Mouse (Mus musculus) A20 (cell line): Measurements from ENCODE around the gene Med22.

Source experiments
- DNase-seq: peaks from one replicate; pipeline ENCODE4 v3.0.0-alpha.2; 2011; ENCODE audit warnings: low read depth, low spot score

The Med22 gene

DNA sequence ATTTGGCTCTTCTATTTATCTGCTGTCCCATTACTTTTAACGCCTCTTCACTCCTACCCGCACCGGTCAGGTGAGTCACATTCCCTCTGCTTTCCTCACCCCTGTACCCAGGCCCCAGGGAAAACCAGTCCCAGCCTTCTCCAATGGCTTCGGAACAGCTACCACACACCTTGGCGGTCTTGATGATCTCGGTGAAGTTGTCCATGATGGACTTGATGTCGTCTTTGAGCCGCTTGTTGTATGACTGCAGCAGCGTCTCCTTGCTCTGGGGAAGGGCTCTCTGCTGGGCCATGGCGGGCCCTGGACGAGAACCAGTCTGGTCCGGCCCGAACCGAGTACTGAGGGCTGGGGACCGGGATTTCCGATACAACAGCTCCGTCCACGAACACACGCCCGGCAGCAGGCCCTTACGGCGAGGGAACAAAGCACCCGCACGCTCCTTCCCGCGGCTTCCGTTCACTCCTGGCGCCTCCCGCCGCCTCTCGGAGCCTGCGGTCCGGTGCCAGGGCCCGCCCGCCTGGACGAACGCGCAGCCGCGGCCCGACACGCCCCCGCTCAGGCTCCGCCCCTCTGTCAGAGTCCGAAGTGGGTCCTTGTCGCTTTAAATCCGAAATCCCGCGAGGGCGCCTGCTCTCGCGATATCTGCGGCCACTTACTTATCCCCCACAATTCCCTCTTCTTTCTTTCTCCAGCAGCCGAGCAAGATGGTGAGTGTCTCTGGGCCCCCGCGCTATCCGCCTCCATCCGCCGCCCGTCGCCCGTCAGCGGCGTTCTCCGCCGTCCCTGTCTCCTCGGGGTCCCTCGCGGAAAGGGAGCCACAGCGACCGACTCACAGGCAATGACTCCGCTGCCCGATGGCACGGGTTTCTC is at the start of gene Med22, which contains the start of gene Rpl7a:
Gene Med22 (minus strand): TSS at position 554 of the 870 bp plus-strand sequence.
Gene Rpl7a (plus strand): TSS at position 641 of the 870 bp plus-strand sequence.
- peak; percentile 99 for DNase-seq

DNA sequence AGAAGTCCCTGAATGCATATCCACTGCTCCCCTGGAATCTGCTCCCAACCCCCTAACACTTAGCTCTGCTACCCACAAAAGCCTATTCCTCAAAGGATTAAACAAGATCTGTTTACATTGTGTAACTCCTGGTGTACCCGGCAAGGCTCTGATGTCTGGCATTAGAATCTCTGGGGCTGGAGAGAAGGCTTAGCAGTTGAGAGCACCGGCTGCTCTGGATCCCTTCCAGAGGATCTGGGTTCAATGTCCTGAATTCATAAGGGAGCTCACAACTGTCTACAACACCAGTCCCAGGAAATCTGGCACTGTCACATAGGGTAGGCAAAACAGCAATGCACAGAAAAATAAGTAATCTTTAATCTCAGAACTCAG is 47.0 kb upstream of the Med22 start:
- DNase-seq, result no peak

GRCm38 (mm10) chr2:26956811-26957487 is 46.5 kb upstream of the Med22 start:
- no peak for DNase-seq

- DNase-seq, result no peak
These were observed 44.4 kb upstream of the Med22 start for GRCm38 (mm10) chr2:26954735-26955395.

DNA sequence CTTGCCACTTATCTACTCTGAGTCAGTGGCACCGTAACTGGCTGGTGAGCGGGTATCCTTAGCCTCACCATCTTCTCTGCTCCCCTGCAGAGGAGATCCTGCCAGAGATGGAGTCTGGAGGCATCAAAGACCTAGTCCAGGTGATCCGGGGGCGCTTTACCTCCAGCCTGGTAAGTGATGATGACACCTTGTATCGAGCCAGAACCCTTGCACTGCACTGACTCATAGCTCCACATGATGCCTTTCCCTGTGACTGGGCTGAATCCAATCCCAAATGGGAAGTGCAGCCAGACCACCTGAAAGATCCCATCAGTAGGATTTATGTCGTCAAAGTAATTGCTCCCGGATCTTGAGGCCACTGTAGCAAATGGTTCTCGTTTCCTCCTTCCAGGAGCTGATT is 42.4 kb upstream of the Med22 start:
- no peak for DNase-seq

DNA sequence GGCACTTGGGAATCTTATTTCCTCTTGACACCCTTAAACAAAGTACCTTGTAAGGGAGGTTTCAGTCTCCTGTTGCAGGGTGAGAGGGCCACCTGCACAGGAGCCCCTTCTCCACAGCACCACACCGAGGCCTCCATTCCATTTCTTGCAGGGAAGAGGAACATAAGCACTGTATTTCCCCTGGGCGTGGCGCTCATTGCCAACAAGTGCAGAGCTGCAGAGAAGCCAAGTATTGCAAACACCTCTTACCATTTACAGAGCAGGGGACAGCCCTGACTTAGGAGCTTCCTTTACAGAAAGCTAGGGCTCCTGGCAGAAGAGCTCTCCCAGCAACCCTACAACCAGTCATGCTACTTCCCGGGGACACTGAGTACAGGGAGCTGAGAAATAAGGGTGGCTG is 41.7 kb upstream of the Med22 start:
- no peak for DNase-seq

DNA sequence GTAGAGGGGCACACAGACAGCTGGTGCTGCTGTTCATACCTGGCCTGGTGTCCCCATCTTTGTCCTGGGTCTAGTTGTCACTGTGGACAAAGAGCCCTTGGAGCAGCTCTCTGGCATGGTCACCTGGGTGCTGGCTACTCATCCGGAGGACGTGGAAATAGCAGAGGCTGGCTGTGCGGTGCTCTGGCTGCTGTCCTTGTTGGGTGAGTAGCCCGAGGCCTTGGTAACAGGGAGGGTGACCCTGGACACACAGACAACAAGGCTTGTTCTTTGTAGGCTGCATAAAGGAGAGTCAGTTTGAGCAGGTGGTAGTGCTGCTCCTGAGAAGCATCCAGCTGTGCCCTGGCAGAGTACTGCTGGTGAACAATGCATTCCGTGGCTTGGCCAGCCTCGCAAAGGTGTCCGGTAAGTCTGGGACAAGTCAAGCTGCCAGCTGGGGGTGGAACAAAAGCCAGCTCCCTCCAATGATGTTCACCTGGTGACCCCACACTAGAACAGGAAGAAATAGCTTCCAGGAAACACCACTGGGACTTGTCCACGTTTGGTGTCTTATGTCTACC is 40.9 kb upstream of the Med22 start:
- DNase-seq, result no peak

DNA sequence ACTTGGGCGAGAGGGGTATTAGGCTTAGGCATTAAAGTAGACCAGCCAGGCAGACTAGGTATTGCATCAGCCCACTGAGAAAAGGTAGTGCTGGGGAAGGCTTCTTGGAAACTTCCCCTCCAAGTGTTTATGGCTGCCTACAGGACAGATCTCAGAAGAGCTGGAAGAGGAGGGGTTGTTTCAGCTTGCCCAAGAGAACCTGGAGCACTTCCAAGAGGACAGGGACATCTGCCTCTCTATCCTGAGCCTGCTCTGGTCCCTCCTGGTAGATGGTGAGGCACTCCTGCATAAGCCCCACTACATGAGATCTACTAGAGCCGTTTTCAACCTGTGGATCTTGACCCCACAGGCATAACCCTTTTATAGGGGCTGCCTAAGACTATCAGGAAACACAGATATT is 39.9 kb upstream of the Med22 start:
- no peak for DNase-seq

GRCm38 (mm10) chr2:26943253-26943652 is 32.8 kb upstream of the Med22 start:
- no peak for DNase-seq

- peak; percentile 49 for DNase-seq
These were observed 31.1 kb upstream of the Med22 start for GRCm38 (mm10) chr2:26941539-26941938.

DNA sequence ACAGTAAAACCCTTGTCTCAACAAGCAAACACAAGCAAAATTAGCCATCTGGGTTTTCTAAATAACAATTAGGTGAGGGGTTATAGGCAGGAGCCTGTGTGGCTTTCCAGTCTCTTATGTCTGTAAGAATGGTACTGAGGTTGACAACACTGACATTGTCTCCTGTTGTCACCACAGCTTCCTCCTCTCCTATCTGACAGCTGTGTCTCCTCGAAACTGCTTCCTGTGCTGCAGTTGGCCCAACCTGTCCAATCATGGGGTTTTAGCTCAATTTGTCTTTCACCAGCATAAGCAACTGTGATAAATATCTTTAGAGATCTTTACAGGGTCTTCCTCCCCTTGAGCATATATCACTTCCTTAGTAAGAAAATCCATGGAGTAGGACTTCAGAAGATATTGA is 25.9 kb upstream of the Med22 start:
- no peak for DNase-seq

- DNase-seq, result no peak
These were observed 24.8 kb upstream of the Med22 start for GRCm38 (mm10) chr2:26935286-26935685.

DNA sequence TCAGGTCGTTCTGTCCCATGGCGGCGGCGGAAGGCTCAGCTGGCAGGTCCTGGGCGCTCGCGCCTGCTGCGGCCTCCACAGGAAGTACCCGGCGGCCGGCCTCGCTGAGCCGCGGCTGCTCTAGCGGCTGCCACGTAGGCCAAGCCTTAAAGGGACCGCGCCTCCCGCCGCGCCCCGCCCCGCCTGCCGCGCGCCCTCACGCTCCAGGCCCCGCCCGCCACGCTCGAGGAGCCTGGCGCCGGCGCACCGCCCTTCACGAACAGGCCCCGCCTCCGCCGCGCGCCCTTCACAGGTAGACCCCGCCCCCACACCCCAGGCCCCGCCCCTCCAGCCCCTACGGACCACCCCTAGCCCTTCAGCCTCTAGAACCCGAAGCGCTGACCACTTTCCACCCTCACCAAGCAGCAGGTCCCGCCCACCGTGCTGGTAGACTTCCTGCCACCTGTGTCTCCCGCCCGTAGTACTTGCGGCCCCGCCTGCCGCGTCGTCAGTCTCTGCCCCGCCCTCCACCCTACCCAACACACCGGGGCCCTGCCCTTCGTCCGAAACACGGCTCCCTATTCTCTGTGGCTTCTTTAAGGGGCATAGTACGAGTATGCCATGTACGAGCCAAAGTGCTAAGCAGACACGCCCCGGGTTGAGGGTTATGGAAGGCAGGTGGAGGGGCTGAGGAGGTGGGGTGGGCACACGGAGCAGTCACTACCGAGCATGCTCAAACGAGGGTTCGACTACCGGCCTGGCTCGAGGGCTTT is 23.0 kb upstream of the Med22 start, which contains the start of the genes Surf4 and Stkld1:
Gene Surf4 (minus strand): TSS at position 625 of the 752 bp plus-strand sequence.
Gene Stkld1 (plus strand): TSS at position 744 of the 752 bp plus-strand sequence.
- peak; percentile 97 for DNase-seq

GRCm38 (mm10) chr2:26932473-26933303 is 22.2 kb upstream of the Med22 start:
- DNase-seq, result peak; percentile 64

DNA sequence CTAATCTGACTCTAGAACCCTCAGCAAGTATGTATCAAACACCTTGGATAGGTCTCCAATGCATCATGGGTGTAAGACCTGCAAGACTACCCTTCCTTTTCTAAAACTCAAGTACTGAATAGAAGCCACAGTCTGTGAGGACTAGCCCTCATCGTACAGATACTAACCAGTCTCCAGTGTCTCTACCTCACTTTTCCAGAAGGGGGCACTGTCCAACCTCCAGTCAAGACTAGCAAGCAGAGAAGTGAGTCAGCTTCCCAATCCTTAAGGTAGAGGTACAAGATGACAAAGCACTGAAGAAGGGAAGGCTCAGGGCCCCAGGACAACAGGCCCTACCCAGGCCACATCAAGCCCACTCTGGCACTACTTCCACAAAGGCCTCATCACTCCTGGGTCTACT is 19.9 kb upstream of the Med22 start:
- DNase-seq, result peak; percentile 77

DNA sequence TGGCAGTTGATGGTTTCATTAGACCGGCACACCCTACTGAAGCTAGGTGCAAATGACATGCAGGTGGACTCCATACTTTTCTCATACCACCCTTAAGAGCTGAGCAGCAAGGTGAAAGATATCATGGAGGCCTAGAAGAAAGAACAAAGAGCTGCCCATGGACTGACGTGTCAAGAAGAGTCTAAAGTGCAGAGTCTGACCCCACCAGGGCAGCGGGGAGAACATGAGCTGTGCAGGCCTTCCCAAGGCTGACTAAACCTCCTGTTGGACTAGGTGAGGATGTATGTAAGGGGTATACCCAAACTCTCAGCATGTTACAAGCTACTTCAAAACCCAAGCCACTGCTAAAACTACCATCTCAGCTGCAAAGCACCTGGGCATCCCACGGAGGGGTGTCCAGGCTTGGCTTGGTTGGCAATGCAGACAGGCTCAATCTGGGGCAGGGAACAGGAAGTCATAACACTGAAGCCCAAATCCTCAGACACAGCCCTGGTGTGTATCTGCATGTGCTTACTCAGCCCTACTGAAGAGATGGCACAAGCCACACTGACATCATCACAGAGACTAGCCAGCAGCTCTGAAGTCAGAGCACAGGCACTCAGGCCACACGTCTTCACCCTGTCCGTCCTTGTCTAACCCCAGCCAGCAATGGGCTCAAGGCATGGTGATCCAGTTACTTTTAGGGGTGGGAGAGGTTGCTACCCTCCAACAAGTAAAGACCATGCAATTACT is 17.4 kb upstream of the Med22 start:
- no peak for DNase-seq

DNA sequence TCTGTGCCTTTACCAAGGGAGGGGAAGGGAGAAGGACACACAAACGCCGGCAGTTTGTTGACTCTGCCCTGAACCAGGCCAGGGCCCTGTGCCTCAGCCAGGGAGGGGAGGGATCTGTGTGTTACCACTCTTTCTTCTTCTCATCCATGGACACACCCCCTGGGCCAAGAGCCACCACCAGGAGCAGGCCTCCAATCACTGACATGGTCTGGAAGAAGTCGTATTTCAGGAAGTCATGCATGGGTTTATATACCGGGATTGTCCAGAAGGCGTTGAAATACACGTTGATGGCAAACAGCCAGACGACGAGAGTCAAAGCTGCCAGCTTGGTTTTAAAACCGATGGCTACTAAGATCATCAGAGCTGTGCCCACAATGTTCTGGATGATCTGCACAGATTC is 11.3 kb upstream of the Med22 start:
- DNase-seq, result no peak

DNA sequence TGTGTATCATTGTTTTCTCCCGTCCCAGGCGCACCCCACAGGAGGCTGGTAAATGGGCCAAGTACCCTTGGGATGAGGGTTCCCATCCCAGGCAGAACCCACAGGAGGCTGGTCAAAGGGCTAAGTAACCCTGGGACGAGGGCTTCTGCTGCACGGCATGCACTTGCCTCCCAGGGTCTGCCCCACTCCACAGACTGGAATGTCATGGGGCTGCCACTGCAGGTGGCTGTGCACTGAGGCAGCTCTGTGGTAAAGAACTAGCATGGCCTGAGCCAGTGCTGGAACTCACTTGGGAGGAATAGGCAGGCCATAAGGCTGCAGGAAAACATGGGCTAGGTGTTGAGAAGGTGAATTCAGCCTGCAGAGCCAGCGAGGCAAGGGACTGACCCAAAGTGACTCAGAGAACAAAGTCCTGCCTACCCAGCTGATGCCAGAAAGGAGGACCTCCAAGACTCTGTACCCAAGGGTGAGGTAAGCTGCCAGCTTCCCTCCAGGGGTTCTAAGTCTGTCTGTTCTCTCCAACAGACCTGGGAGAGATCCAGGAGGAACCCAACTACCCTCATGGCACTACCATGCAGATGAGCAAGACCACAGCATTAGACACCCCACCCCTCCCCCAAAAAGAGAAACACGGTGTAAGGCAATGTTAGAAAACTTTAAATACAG is 9.8 kb upstream of the Med22 start:
- no peak for DNase-seq

DNA sequence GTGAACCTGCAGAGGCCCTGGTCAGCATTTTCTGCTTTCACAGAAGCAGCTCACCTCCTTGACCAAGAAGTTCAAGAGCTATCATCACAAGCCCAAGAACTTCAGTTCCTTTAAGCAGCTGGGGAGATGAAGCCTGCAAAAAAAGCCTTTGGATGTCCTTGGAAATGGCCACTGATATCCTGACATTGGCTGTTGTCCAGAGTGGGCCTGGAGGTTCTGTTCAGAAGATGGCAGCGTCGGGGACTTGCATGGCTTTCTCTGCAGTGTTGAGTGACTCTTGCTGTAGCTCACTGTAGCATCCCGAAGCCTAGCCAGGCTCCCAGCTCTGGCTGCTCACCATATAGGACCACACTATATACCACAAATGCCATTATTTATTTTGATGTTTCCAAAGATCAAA is 9.2 kb upstream of the Med22 start:
- no peak for DNase-seq
